Mouse (Mus musculus) forebrain, embryonic 12.5 days (tissue): ENCODE data around the gene Ppp1r17. TPM values are rescaled to one million over a fixed set of nuclear protein-coding genes. Genes with fewer than 3 reads are reported as not detected.

Source experiments
- ATAC-seq: fragments of 200-750 bp; cut with Nextera tagmentation; 2 replicates; pipeline ENCODE4 v1.8.0; 2017; ENCODE audit warnings: moderate TSS enrichment; ENCODE audit not compliant: low FRiP score
- H3K27ac ChIP-seq: fragments of 300-500 bp; sonication (generic); 2 replicates; pipeline ENCODE4 v1.5.1; 2016; ENCODE audit warnings: mild to moderate bottlenecking
- H3K27me3 ChIP-seq: fragments of 300-500 bp; sonication (generic); 2 replicates; pipeline ENCODE4 v1.6.1; 2016; ENCODE audit warnings: mild to moderate bottlenecking
- H3K36me3 ChIP-seq: fragments of 300-500 bp; sonication (generic); replicated peaks from 2 replicates; pipeline ENCODE4 v1.6.1; 2016; ENCODE audit warnings: mild to moderate bottlenecking
- H3K4me1 ChIP-seq: fragments of 300-500 bp; sonication (generic); 2 replicates; pipeline ENCODE4 v1.6.1; 2016
- H3K4me2 ChIP-seq: fragments of 300-500 bp; sonication (generic); 2 replicates; pipeline ENCODE4 v1.6.1; 2016; ENCODE audit warnings: mild to moderate bottlenecking, moderate library complexity
- H3K4me3 ChIP-seq: fragments of 300-500 bp; sonication (generic); replicated peaks from 2 replicates; pipeline ENCODE4 v1.5.1; 2016; ENCODE audit warnings: mild to moderate bottlenecking
- H3K9ac ChIP-seq: fragments of 300-500 bp; sonication (generic); 2 replicates; pipeline ENCODE4 v1.6.1; 2016; ENCODE audit warnings: mild to moderate bottlenecking
- H3K9me3 ChIP-seq: fragments of 300-500 bp; sonication (generic); 2 replicates; pipeline ENCODE4 v1.6.1; 2016
- WGBS: fragments of 180-500 bp; shearing (Covaris S2); methylation state at CpG from one replicate; pipeline ENCODE4 v1.1.7; 2016; 5-methylcytosine and 5-hydroxymethylcytosine counted together
- polyA plus RNA-seq: library from polyadenylated mRNA; unstranded; fragments of >200 nt; fragmentation: Nextera tagmentation; extraction: Ambion mirVana; gene quantifications from 2 replicates; pipeline ENCODE4 v1.2.1, GENCODE M21; 2016

Gene Ppp1r17
- polyA plus RNA-seq, 1 experiment from 2014 or later, result 5.7 TPM

DNA sequence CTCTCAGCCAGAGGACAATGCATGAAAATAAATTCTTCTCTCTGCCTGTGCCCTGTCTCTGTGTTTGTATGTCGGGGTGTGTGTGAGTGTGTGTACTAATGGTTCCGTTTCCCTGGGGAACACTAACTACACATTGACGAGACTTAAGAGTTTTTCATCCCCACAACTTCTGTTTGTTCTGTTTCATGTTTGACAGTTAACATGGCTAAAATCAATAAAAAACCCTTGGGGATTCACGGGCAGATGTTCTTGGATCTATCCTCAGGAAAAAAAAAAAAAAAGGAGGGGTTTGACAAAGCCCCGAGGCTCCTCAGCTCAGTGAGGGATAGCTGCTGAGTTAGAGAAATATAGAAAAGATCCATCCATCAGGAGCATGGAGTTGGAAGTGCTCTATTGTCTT is 27.0 kb downstream of the Ppp1r17 start:
- Histone ChIP-seq H3K4me2 (no peak overlapping the region), H3K27ac (no peak overlapping the region), H3K36me3 (no peaks in the 10 kb centered on the region), H3K9ac (no peak overlapping the region), H3K27me3 (no peaks in the 10 kb centered on the region), H3K4me3 (no peak overlapping the region), H3K9me3 (no peaks in the 10 kb centered on the region), H3K4me1 (no peaks in the 10 kb centered on the region)
- peak; percentile 39; the same call in 1 of the 2 replicates for ATAC-seq
- WGBS, result 76% methylated on average over 5 of the region's 5 CpGs

DNA sequence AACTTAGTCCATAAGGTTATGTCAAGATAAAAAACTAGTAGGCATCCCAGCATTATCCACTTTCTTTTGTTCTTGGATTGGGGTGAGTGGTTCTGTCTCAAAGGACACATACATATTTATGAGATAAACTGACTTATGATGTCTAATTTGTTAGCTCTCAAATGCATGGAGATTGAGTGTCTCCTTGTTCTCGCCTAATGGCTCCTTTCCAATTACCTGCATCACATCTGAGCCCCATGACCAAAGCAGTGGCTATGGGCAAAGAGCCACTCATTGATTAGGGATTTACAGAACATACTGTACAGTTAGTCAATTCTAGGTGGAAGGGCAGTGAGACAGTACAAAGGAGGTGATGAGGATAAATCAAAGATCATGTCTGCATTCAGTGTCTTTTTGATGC is 27.4 kb downstream of the Ppp1r17 start:
- Histone ChIP-seq H3K4me2 (no peak overlapping the region), H3K4me3 (no peak overlapping the region), H3K27me3 (no peaks in the 10 kb centered on the region), H3K9ac (no peak overlapping the region), H3K4me1 (no peaks in the 10 kb centered on the region), H3K27ac (no peak overlapping the region), H3K9me3 (no peaks in the 10 kb centered on the region), H3K36me3 (no peaks in the 10 kb centered on the region)
- no peak for ATAC-seq
- WGBS, result 79% methylated on average over 1 of the region's 1 CpGs

DNA sequence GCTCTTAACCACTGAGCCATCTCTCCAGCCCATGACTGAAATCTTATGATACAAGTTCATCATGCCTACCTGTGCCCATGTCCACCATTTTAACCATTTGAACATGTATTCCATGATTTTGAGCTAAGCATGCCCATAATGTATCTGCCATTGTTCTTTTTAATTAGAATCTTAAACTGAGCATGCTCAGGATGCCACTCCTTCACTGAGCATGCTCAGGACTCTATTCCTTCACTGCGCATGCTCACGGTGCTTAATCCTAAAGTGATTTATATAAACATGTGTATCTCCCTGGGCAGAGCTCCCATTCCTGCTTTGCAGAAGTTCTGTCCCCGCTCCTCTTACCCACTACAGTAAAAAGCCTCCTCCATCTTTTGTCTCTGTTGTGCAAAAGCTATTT is 31.3 kb downstream of the Ppp1r17 start:
- 89% methylated on average over 3 of the region's 3 CpGs for WGBS
- ATAC-seq, result no peak
- no peak overlapping the region for H3K4me2 ChIP-seq
- no peak overlapping the region for H3K9ac ChIP-seq
- no peak overlapping the region for H3K4me3 ChIP-seq
- no peak overlapping the region for H3K27ac ChIP-seq
- no peaks in the 10 kb centered on the region for H3K9me3 ChIP-seq
- no peaks in the 10 kb centered on the region for H3K36me3 ChIP-seq
- H3K4me1 ChIP-seq, result no peaks in the 10 kb centered on the region
- H3K27me3 ChIP-seq, result no peaks in the 10 kb centered on the region

DNA sequence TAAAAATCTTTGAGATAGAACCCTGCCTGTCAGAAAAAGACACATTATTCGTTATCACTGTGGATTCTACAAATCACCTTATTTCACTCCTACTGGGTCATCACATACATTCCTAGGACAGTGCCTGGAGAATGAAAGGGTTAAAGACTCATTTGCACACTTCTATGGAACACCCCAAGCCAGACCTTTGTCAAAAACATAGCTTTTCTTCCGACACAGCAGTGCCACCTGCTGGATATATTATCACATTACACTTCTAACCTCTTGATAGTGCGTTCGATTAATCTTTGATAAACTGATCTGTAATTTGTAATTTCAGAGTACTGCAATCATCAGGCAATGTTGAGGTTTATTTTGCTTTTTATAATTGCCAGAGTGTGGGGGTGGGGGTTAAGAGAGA is 31.8 kb downstream of the Ppp1r17 start:
- WGBS, result 36% methylated on average over 4 of the region's 4 CpGs
- Histone ChIP-seq H3K4me1 (no peaks in the 10 kb centered on the region), H3K9ac (no peak overlapping the region), H3K27ac (no peak overlapping the region), H3K4me3 (no peak overlapping the region), H3K27me3 (no peaks in the 10 kb centered on the region), H3K4me2 (no peak overlapping the region), H3K36me3 (no peaks in the 10 kb centered on the region), H3K9me3 (no peaks in the 10 kb centered on the region)
- ATAC-seq, result peak; percentile 58; the same call in 1 of the 2 replicates

DNA sequence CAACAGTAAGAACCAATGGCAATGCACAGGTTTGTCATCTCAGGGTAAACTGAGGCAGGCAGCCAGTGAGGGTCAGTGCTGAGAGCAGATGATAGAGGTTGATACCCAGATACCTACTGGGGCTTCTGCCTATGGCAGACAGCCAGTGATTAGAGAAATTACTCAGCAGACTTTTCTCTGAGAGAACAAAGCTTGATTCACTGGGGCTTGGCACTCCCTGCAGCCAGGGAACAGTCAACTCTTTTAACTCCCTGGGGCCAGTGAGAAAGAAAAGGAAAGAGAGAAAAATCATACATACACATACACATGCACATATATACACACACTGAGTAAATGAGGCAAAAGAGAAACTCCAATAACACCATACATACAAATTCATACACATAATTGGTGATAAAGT is 46.4 kb downstream of the Ppp1r17 start:
- H3K27me3 ChIP-seq, result no peaks in the 10 kb centered on the region
- no peak overlapping the region for H3K4me2 ChIP-seq
- H3K27ac ChIP-seq, result no peak overlapping the region
- H3K4me3 ChIP-seq, result no peak overlapping the region
- H3K9ac ChIP-seq, result no peak overlapping the region
- ATAC-seq, result no peak
- no peaks in the 10 kb centered on the region for H3K4me1 ChIP-seq
- no peaks in the 10 kb centered on the region for H3K9me3 ChIP-seq
- H3K36me3 ChIP-seq, result no peaks in the 10 kb centered on the region

DNA sequence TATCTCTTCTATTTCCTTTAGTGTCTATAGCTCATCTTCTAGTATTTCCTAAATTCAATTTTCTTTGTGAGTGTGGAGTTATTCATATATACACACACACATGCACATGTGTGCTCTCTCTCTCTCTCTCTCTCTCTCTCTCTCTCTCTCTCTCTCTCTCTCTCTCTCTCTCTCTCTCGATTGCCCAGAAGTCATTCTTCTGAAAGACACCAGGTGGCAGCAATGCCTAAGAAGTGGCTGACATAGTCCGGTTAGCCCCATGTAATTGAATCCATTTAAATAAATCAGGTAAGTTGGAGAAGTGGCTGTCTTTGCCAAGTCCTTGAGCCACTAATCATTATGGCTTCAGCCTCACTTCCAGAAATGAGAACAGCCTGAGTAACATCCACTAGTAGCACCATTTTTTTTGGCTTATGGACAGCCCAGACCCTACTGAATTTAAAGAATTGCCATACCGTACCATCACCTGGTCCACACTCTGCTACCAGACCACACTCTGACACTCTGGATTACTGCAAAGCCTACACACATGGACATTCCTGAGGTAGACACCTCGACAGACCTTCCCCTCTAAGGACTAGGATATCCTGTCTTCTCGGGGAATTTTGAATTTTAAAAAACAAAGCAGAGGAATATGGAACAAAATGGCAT is 49.5 kb downstream of the Ppp1r17 start:
- no peak overlapping the region for H3K9ac ChIP-seq
- ATAC-seq, result peak; percentile 75
- no peaks in the 10 kb centered on the region for H3K9me3 ChIP-seq
- no peaks in the 10 kb centered on the region for H3K36me3 ChIP-seq
- no peak overlapping the region for H3K4me3 ChIP-seq
- H3K4me2 ChIP-seq, result no peak overlapping the region
- 41% methylated on average over 5 of the region's 5 CpGs for WGBS
- H3K4me1 ChIP-seq, result no peaks in the 10 kb centered on the region
- no peaks in the 10 kb centered on the region for H3K27me3 ChIP-seq
- H3K27ac ChIP-seq, result no peak overlapping the region

DNA sequence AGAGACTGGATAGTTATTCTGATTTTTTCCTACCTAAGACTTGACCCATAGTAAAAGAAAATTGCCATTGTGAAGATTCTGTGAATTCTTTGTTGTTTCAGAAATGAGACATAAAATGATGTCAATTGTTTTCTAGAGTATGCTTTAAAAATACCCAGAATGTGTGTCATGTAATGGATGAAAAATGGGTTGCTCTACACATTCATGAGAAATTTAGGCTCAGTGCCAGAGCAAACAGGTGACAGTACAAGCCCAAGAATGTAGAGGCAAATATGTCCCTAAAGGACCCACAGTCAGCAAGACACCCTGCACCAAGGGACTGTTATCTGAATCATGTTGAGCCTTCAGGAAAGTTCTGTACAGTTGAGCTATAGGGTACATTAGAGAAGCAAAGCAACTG is 51.2 kb downstream of the Ppp1r17 start:
- Histone ChIP-seq H3K4me2 (no peak overlapping the region), H3K4me1 (no peaks in the 10 kb centered on the region), H3K4me3 (no peak overlapping the region), H3K27me3 (no peaks in the 10 kb centered on the region), H3K27ac (no peak overlapping the region), H3K9me3 (no peaks in the 10 kb centered on the region), H3K36me3 (no peaks in the 10 kb centered on the region), H3K9ac (no peak overlapping the region)
- no peak for ATAC-seq

DNA sequence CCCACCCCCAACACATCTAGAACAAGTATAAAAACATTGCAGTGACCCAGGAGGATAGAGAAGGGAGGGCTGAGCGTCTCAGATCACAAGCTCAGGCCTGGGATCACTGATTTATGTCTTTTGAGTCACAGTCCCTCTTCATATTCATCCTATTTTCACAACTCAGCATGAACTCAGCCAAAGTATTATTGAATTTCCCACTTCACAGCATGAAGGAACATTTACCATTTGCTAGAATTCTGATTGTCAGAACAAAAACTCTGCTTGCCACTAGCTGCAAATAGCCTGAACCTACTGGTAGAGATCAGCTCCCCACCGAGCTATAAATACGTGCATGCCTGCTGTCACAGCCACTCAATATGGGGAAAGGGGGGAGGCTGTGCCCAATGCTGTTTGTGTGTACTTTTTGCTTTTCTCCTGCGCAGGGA is 59.1 kb downstream of the Ppp1r17 start:
- peak; percentile 58; the same call in 1 of the 2 replicates for ATAC-seq
- Histone ChIP-seq H3K9ac (no peak overlapping the region), H3K27ac (no peak overlapping the region), H3K4me1 (no peaks in the 10 kb centered on the region; the same call in 1 of the 2 replicates), H3K4me2 (no peak overlapping the region), H3K4me3 (no peak overlapping the region), H3K27me3 (no peaks in the 10 kb centered on the region), H3K36me3 (no peaks in the 10 kb centered on the region), H3K9me3 (no peaks in the 10 kb centered on the region)
- 26% methylated on average over 4 of the region's 4 CpGs for WGBS

Other genes starting within 250 kb of the Ppp1r17 start
- 0.06 and 0.08 TPM in 2 replicates for gene Itprid1, start 180.6 kb upstream of the Ppp1r17 start, polyA plus RNA-seq